Mouse (Mus musculus): ENCODE results near the gene Il12b. TPM values are rescaled to one million over a fixed set of nuclear protein-coding genes. Genes with fewer than 3 reads are reported as not detected.

Il12b gene
- not detected in 2 replicates for total RNA-seq (2012; rRNA removed)
- 0.23 TPM in 1 of 2 replicates, not detected in the other for total RNA-seq (2014; rRNA removed)
- polyA plus RNA-seq (2012; ENCODE audit: insufficient read length, low read depth), result not detected in 2 replicates

DNA sequence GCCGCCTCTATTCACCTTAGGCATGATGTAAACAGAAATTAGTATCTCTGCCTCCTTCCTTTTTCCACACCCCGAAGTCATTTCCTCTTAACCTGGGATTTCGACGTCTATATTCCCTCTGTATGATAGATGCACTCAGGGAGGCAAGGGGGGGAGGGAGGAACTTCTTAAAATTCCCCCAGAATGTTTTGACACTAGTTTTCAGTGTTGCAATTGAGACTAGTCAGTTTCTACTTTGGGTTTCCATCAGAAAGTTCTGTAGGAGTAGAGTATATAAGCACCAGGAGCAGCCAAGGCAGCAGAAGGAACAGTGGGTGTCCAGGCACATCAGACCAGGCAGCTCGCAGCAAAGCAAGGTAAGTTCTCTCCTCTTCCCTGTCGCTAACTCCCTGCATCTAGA lies at the start of gene Il12b:
Gene Il12b (plus strand): TSS at position 301 of the 400 bp plus-strand sequence.
- in situ Hi-C loops (cut with MboI; ENCODE audit: low pct_ligation_motif_present, low pct_unique_long_range_greater_than_20kb, low sequenced_read_pairs) (no loop called here), dilution Hi-C loops (cut with MboI; ENCODE audit: extremely low pct_ligation_motif_present, extremely low pct_unique_long_range_greater_than_20kb, low sequenced_read_pairs) (no loop called here)
- DNase-seq (ENCODE audit: extremely low read depth), result no peak
- peak within 1 kb of the TSS in 2 of 3 experiments; percentile 3 to 49 for H3K4me3 ChIP-seq (replicated peaks in 1 of 3; ENCODE audit: low read depth in 2 of 3, low read length in 2 of 3, poor library complexity in 1 of 3)
- peaks cover 4% of the 10 kb centered on the region for H3K9me3 ChIP-seq (replicated peaks; ENCODE audit: low read length)
- H3K4me2 ChIP-seq (ENCODE audit: insufficient read depth, low read depth, poor library complexity, severe bottlenecking), result peak within 1 kb of the TSS; percentile 86
- peak within 1 kb of the TSS; percentile 42 for H3K27ac ChIP-seq (ENCODE audit: insufficient read depth, low read depth)
- H3K9ac ChIP-seq (ENCODE audit: insufficient read depth, low read depth), result peak within 1 kb of the TSS; percentile 14; the same call in 1 of the 2 replicates
- H3K36me3 ChIP-seq (replicated peaks in 1 of 2; ENCODE audit: control insufficient read depth in 1 of 2, insufficient read depth in 1 of 2, low read length in 1 of 2), result no peaks in the 10 kb centered on the region
- H3K27me3 ChIP-seq (replicated peaks), result peaks cover 1% of the 10 kb centered on the region
- H3K79me2 ChIP-seq (replicated peaks; ENCODE audit: control insufficient read depth, extremely low read depth, insufficient read depth, poor library complexity, severe bottlenecking), result no peaks in the 10 kb centered on the region
- H3K4me1 ChIP-seq (ENCODE audit: control insufficient read depth in 1 of 2, insufficient read depth in 2 of 2), result peaks cover 19 to 38% of the 10 kb centered on the region in 2 experiments
- TF ChIP-seq E2F4 (IDR thresholded peaks at IDR 0.05; ENCODE audit: insufficient replicate concordance, low read depth, low read length), result no peak
- TF ChIP-seq NRF1 (IDR thresholded peaks at IDR 0.05; ENCODE audit: low read depth, low read length), result no peak
- no peak for TF ChIP-seq USF2 (conservative IDR thresholded peaks at IDR 0.05; ENCODE audit: low read depth, low read length)
- TF ChIP-seq ZMIZ1 (IDR thresholded peaks at IDR 0.05; ENCODE audit: low read depth, low read length), result no peak
- TF ChIP-seq MEF2A (IDR thresholded peaks at IDR 0.05; ENCODE audit: borderline replicate concordance, low read depth, low read length), result no peak
- no peak for TF ChIP-seq BHLHE40 (IDR thresholded peaks at IDR 0.05; ENCODE audit: low read depth, low read length)
- TF ChIP-seq TCF12 (IDR thresholded peaks at IDR 0.05; ENCODE audit: low read depth, low read length), result no peak
- no peak for TF ChIP-seq JUND (conservative IDR thresholded peaks at IDR 0.05; ENCODE audit: low read depth, low read length)
- no peak for TF ChIP-seq MXI1 (IDR thresholded peaks at IDR 0.05; ENCODE audit: low read depth, low read length)
- TF ChIP-seq HCFC1 (IDR thresholded peaks at IDR 0.05; ENCODE audit: low read depth, low read length), result no peak
- TF ChIP-seq SIN3A (IDR thresholded peaks at IDR 0.05; ENCODE audit: low read length), result no peak
- no peak for TF ChIP-seq CHD2 (IDR thresholded peaks at IDR 0.05; ENCODE audit: low read length)
- TF ChIP-seq MAZ (IDR thresholded peaks at IDR 0.05; ENCODE audit: low read depth, low read length), result no peak
- TF ChIP-seq PAX5 (IDR thresholded peaks at IDR 0.05; ENCODE audit: low read length), result no peak
- no peak for TF ChIP-seq CHD1 (IDR thresholded peaks at IDR 0.05; ENCODE audit: low read depth, low read length)
- TF ChIP-seq MAX (IDR thresholded peaks at IDR 0.05; ENCODE audit: low read length), result no peak
- no peak for TF ChIP-seq ZNF384 (IDR thresholded peaks at IDR 0.05; ENCODE audit: low read depth, low read length)

DNA sequence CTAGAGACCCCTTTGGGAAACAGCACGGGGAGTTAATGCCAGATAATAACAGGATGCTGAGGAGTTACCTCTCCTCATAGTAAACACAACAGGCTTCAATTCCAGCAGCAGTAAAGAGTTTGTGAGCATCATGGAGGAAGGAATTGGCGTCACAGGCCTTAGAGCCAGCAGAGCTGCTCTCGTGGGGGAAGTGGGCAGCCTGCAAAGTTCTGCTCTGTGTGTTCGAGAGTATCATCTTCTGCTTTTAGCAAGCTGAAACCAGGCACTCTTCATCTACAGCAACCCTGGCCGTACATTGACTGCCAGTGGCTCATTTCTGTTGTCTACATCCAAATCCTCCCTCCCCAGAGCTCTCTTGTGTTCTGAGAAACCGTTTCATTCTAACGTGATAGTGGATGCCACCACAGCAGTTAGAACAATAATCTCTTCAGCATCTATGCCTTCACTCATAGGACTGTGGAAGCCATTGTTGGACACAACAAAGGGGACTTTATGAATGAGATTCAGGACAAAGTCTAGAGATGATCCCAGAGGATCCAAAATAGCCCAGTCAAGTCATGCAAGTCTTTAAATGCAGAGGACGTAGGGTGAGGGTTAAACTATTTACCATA lies 44.9 kb upstream of the Il12b start:
- in situ Hi-C loops (cut with MboI; ENCODE audit: low pct_ligation_motif_present, low pct_unique_long_range_greater_than_20kb, low sequenced_read_pairs) (no loop called here), dilution Hi-C loops (cut with MboI; ENCODE audit: extremely low pct_ligation_motif_present, extremely low pct_unique_long_range_greater_than_20kb, low sequenced_read_pairs) (no loop called here)
- Histone ChIP-seq H3K4me3 (replicated peaks in 1 of 3; ENCODE audit: low read depth in 2 of 3, low read length in 2 of 3, poor library complexity in 1 of 3) (no peak overlapping the region), H3K79me2 (replicated peaks; ENCODE audit: control insufficient read depth, extremely low read depth, insufficient read depth, poor library complexity, severe bottlenecking) (no peaks in the 10 kb centered on the region), H3K9me3 (replicated peaks; ENCODE audit: low read length) (no peaks in the 10 kb centered on the region), H3K4me2 (ENCODE audit: insufficient read depth, low read depth, poor library complexity, severe bottlenecking) (no peak overlapping the region), H3K4me1 (ENCODE audit: control insufficient read depth in 1 of 2, insufficient read depth in 2 of 2) (peaks cover 7 to 16% of the 10 kb centered on the region in 2 experiments; a peak in 3 of 4 replicates), H3K27me3 (replicated peaks) (no peaks in the 10 kb centered on the region), H3K27ac (ENCODE audit: insufficient read depth, low read depth) (no peak overlapping the region), H3K36me3 (replicated peaks in 1 of 2; ENCODE audit: control insufficient read depth in 1 of 2, insufficient read depth in 1 of 2, low read length in 1 of 2) (no peaks in the 10 kb centered on the region), H3K9ac (ENCODE audit: insufficient read depth, low read depth) (no peak overlapping the region)
- DNase-seq (ENCODE audit: extremely low read depth), result peak; percentile 20
- TF ChIP-seq MAX (IDR thresholded peaks at IDR 0.05; ENCODE audit: low read length) (no peak), GABPA (IDR thresholded peaks at IDR 0.05; ENCODE audit: insufficient replicate concordance, low read depth, low read length) (no peak), ZNF384 (IDR thresholded peaks at IDR 0.05; ENCODE audit: low read depth, low read length) (no peak), USF2 (conservative IDR thresholded peaks at IDR 0.05; ENCODE audit: low read depth, low read length) (no peak), SMC3 (IDR thresholded peaks at IDR 0.05; ENCODE audit: low read depth, low read length) (no peak), MEF2A (IDR thresholded peaks at IDR 0.05; ENCODE audit: borderline replicate concordance, low read depth, low read length) (no peak), CTCF (conservative IDR thresholded peaks at IDR 0.05 in 1 of 2, IDR thresholded peaks at IDR 0.05 in 1 of 2; ENCODE audit: low read depth in 2 of 2, low read length in 2 of 2) (no peak), MAZ (IDR thresholded peaks at IDR 0.05; ENCODE audit: low read depth, low read length) (no peak), JUN (IDR thresholded peaks at IDR 0.05; ENCODE audit: insufficient read depth, low read depth, low read length) (no peak), PAX5 (IDR thresholded peaks at IDR 0.05; ENCODE audit: low read length) (no peak), E2F4 (IDR thresholded peaks at IDR 0.05; ENCODE audit: insufficient replicate concordance, low read depth, low read length) (no peak), MAFK (IDR thresholded peaks at IDR 0.05; ENCODE audit: insufficient replicate concordance, low read length) (no peak), USF1 (IDR thresholded peaks at IDR 0.05; ENCODE audit: low read depth, low read length) (no peak), BHLHE40 (IDR thresholded peaks at IDR 0.05; ENCODE audit: low read depth, low read length) (no peak), MYC (IDR thresholded peaks at IDR 0.05; ENCODE audit: low read depth, low read length) (no peak), MXI1 (IDR thresholded peaks at IDR 0.05; ENCODE audit: low read depth, low read length) (no peak), CHD2 (IDR thresholded peaks at IDR 0.05; ENCODE audit: low read length) (no peak), NELFE (IDR thresholded peaks at IDR 0.05; ENCODE audit: low read depth, low read length) (no peak), EP300 (IDR thresholded peaks at IDR 0.05; ENCODE audit: low read length) (no peak), ETS1 (conservative IDR thresholded peaks at IDR 0.05; ENCODE audit: low read depth, low read length) (no peak)
